In the genomic region with DNA sequence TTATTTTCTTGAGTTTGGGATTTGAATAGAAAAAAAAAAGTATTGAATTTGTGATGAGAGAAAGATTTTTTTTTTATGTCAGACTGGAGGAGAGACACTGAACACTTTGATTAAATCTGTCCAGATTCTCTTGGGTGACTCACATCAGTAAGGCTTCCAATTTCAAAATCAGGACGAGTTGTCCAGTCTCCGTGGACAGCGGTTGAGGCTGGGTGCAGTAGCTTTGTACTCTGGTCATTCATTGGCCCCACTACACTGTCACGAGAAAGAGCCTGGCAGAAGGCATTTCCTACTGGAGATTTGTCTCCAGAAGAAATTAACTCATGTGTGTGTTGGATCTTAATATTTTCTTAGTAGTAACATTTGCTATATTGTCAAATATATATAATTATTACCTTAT, we compare ENCODE assay signal across 9 mouse cellular contexts.
"Had no signal": no experiment of that assay in that cellular context is flagged by ENCODE, and none has a peak within 500 bp of the region (broad histone marks: within the 10 kb centered on the region; RNA-seq: fewer than 3 reads in every experiment).

No protein-coding gene starts in this region.

- H3K4me3 ChIP-seq: limb, embryonic 13.5 days; midbrain, embryonic 12.5 days had no signal

- H3K27ac ChIP-seq: kidney, postnatal 0 days; limb, embryonic 13.5 days; liver, embryonic 14.5 days; midbrain, embryonic 12.5 days; stomach, postnatal 0 days had no signal

- ATAC-seq: midbrain, embryonic 16.5 days had no signal

- H3K9ac ChIP-seq: limb, embryonic 13.5 days; liver, embryonic 14.5 days; midbrain, embryonic 12.5 days had no signal

- DNase-seq: kidney, adult 8-10 months; left cerebral cortex, postnatal 4 days; right cerebral cortex, postnatal 14 days had no signal

- H3K27me3 ChIP-seq: limb, embryonic 13.5 days; midbrain, embryonic 12.5 days had no signal

- H3K9me3 ChIP-seq: limb, embryonic 13.5 days; midbrain, embryonic 12.5 days had no signal

- H3K4me2 ChIP-seq: limb, embryonic 13.5 days; midbrain, embryonic 12.5 days had no signal

- H3K36me3 ChIP-seq: limb, embryonic 13.5 days; midbrain, embryonic 12.5 days had no signal
